Mouse (Mus musculus) lung, embryonic 16.5 days (tissue): Measurements from ENCODE around the gene Olfr1220. TPM values are rescaled to one million over a fixed set of nuclear protein-coding genes. Genes with fewer than 3 reads are reported as not detected.

Source experiments
- polyA plus RNA-seq: library from polyadenylated mRNA; unstranded; fragments of >200 nt; fragmentation: Nextera tagmentation; extraction: Ambion mirVana; gene quantifications from 2 replicates; pipeline ENCODE4 v1.2.1, GENCODE M21; 2015

Gene Olfr1220
- polyA plus RNA-seq, 1 experiment from 2014 or later = not detected

Other genes with a start within 250 kb of the Olfr1220 start
- gene Olfr1206, start 243.6 kb downstream of the Olfr1220 start, polyA plus RNA-seq = not detected in 2 replicates
- not detected in 2 replicates for gene Olfr1208, start 204.5 kb downstream of the Olfr1220 start, polyA plus RNA-seq
- not detected in 2 replicates for gene Olfr1209, start 191.7 kb downstream of the Olfr1220 start, polyA plus RNA-seq
- gene Olfr1211, start 168.7 kb downstream of the Olfr1220 start, polyA plus RNA-seq = not detected in 2 replicates
- gene Olfr1212, start 152.9 kb downstream of the Olfr1220 start, polyA plus RNA-seq = not detected in 2 replicates
- gene Gm13762, start 126.6 kb downstream of the Olfr1220 start, polyA plus RNA-seq = not detected in 2 replicates
- not detected in 2 replicates for gene Olfr1214, start 114.2 kb downstream of the Olfr1220 start, polyA plus RNA-seq
- gene Olfr1215, start 99.9 kb downstream of the Olfr1220 start, polyA plus RNA-seq = not detected in 2 replicates
- not detected in 2 replicates for gene Olfr1216, start 88.5 kb downstream of the Olfr1220 start, polyA plus RNA-seq
- not detected in 2 replicates for gene Olfr1217, start 74.8 kb downstream of the Olfr1220 start, polyA plus RNA-seq
- not detected in 2 replicates for gene Olfr1218, start 45.6 kb downstream of the Olfr1220 start, polyA plus RNA-seq
- gene Olfr1219, start 23.3 kb downstream of the Olfr1220 start, polyA plus RNA-seq = not detected in 2 replicates
- not detected in 2 replicates for gene Olfr1221, start 10.4 kb upstream of the Olfr1220 start, polyA plus RNA-seq
- not detected in 2 replicates for gene Olfr1222, start 26.2 kb upstream of the Olfr1220 start, polyA plus RNA-seq
- not detected in 2 replicates for gene Olfr1223, start 44.7 kb upstream of the Olfr1220 start, polyA plus RNA-seq
- gene Olfr1224-ps1, start 57.3 kb upstream of the Olfr1220 start, polyA plus RNA-seq = not detected in 2 replicates
- gene Olfr1225, start 67.8 kb upstream of the Olfr1220 start, polyA plus RNA-seq = not detected in 2 replicates
- gene Olfr1226, start 93.2 kb upstream of the Olfr1220 start, polyA plus RNA-seq = not detected in 2 replicates
- gene Olfr1228, start 147.2 kb upstream of the Olfr1220 start, polyA plus RNA-seq = not detected in 2 replicates
- gene Olfr1229, start 181.2 kb upstream of the Olfr1220 start, polyA plus RNA-seq = not detected in 2 replicates
- gene Olfr1230, start 190.4 kb upstream of the Olfr1220 start, polyA plus RNA-seq = not detected in 2 replicates
- not detected in 2 replicates for gene Olfr1231, start 200.2 kb upstream of the Olfr1220 start, polyA plus RNA-seq
- gene Olfr1232, start 222.8 kb upstream of the Olfr1220 start, polyA plus RNA-seq = not detected in 2 replicates
- gene Olfr1233, start 235.6 kb upstream of the Olfr1220 start, polyA plus RNA-seq = not detected in 2 replicates